Mouse (Mus musculus): ENCODE data around the gene Utp11.
"Not testable (repeated sequence)": the region's sequence is repeated elsewhere in the genome, so short reads cannot be mapped to it uniquely, and the experiment has no call there.

Utp11 gene

GRCm38 (mm10) chr4:124693135-124693894, at the start of gene Utp11:
TSS of gene Utp11 (minus strand) at chr4:124693600.
- DNase-seq (ENCODE audit: low spot score), result peak; percentile 78

- DNase-seq (ENCODE audit: low spot score), result no peak
These were observed 49.4 kb upstream of the Utp11 start for GRCm38 (mm10) chr4:124742839-124743238.

- DNase-seq (ENCODE audit: low spot score), result peak; percentile 78
These were observed 48.3 kb upstream of the Utp11 start, which contains the start of gene Inpp5b for GRCm38 (mm10) chr4:124741376-124742343. TSS of gene Inpp5b (plus strand) at chr4:124741850.

GRCm38 (mm10) chr4:124738783-124739182, 45.4 kb upstream of the Utp11 start:
- no peak for DNase-seq (ENCODE audit: low spot score)

GRCm38 (mm10) chr4:124738013-124738412, 44.6 kb upstream of the Utp11 start:
- DNase-seq (ENCODE audit: low spot score), result no peak

GRCm38 (mm10) chr4:124737486-124737885, 44.1 kb upstream of the Utp11 start:
- no peak for DNase-seq (ENCODE audit: low spot score)

GRCm38 (mm10) chr4:124736952-124737351, 43.6 kb upstream of the Utp11 start:
- no peak for DNase-seq (ENCODE audit: low spot score)

GRCm38 (mm10) chr4:124726121-124726520, 32.7 kb upstream of the Utp11 start:
- no peak for DNase-seq (ENCODE audit: low spot score)

GRCm38 (mm10) chr4:124719101-124719500, 25.7 kb upstream of the Utp11 start:
- DNase-seq (ENCODE audit: low spot score), result no peak

- peak; percentile 93 for DNase-seq (ENCODE audit: low spot score)
These were observed 21.4 kb upstream of the Utp11 start, which contains the start of gene Sf3a3 for GRCm38 (mm10) chr4:124714545-124715481. TSS of gene Sf3a3 (plus strand) at chr4:124714776.

GRCm38 (mm10) chr4:124713850-124714249, 20.4 kb upstream of the Utp11 start:
- DNase-seq (ENCODE audit: low spot score), result not testable (repeated sequence)

GRCm38 (mm10) chr4:124712618-124713017, 19.2 kb upstream of the Utp11 start:
- no peak for DNase-seq (ENCODE audit: low spot score)

- no peak for DNase-seq (ENCODE audit: low spot score)
These were observed 17.4 kb upstream of the Utp11 start for GRCm38 (mm10) chr4:124710776-124711291.

GRCm38 (mm10) chr4:124709961-124710446, 16.6 kb upstream of the Utp11 start:
- peak; percentile 42 for DNase-seq (ENCODE audit: low spot score)

- peak; percentile 90 for DNase-seq (ENCODE audit: low spot score)
These were observed 15.4 kb upstream of the Utp11 start for GRCm38 (mm10) chr4:124708518-124709477.

GRCm38 (mm10) chr4:124708200-124708517, 14.8 kb upstream of the Utp11 start:
- not testable (repeated sequence) for DNase-seq (ENCODE audit: low spot score)

- DNase-seq (ENCODE audit: low spot score), result not testable (repeated sequence)
These were observed 14.2 kb upstream of the Utp11 start for GRCm38 (mm10) chr4:124707381-124708199.

- no peak for DNase-seq (ENCODE audit: low spot score)
These were observed 12.4 kb upstream of the Utp11 start for GRCm38 (mm10) chr4:124705661-124706269.

All from ovary, postnatal 36 days (tissue).